Mouse (Mus musculus) limb, embryonic 15.5 days (tissue): ENCODE measurements around the gene Lnpep. TPM values are rescaled to one million over a fixed set of nuclear protein-coding genes. Genes with fewer than 3 reads are reported as not detected.

Experiments used
- ATAC-seq: fragments of 200-750 bp; cut with Nextera tagmentation; 2 replicates; pipeline ENCODE4 v1.8.0; 2017; ENCODE audit warnings: low read depth, moderate TSS enrichment; ENCODE audit not compliant: insufficient number of reproducible peaks, low FRiP score, low TSS enrichment
- H3K27ac ChIP-seq: fragments of 300-500 bp; sonication (generic); 2 replicates; pipeline ENCODE4 v1.5.1; 2015; ENCODE audit warnings: moderate library complexity, mild to moderate bottlenecking, inconsistent platforms
- H3K27me3 ChIP-seq: fragments of 300-500 bp; sonication (generic); 2 replicates; pipeline ENCODE4 v1.6.1; 2015; ENCODE audit warnings: inconsistent platforms
- H3K36me3 ChIP-seq: fragments of 300-500 bp; sonication (generic); 2 replicates; pipeline ENCODE4 v1.6.1; 2015; ENCODE audit warnings: inconsistent platforms
- H3K4me1 ChIP-seq: fragments of 300-500 bp; sonication (generic); 2 replicates; pipeline ENCODE4 v1.6.1; 2015; ENCODE audit warnings: inconsistent platforms
- H3K4me2 ChIP-seq: fragments of 300-500 bp; sonication (generic); 2 replicates; pipeline ENCODE4 v1.6.1; 2015; ENCODE audit warnings: mild to moderate bottlenecking, inconsistent platforms
- H3K4me3 ChIP-seq: fragments of 300-500 bp; sonication (generic); 2 replicates; pipeline ENCODE4 v1.5.1; 2015; ENCODE audit warnings: mild to moderate bottlenecking, inconsistent platforms
- H3K9ac ChIP-seq: fragments of 300-500 bp; sonication (generic); 2 replicates; pipeline ENCODE4 v1.6.1; 2015; ENCODE audit warnings: inconsistent platforms
- H3K9me3 ChIP-seq: fragments of 300-500 bp; sonication (generic); 2 replicates; pipeline ENCODE4 v1.6.1; 2016; ENCODE audit warnings: inconsistent platforms
- WGBS: fragments of 180-500 bp; shearing (Covaris S2); methylation state at CpG from one replicate; pipeline ENCODE4 v1.1.7; 2015; 5-methylcytosine and 5-hydroxymethylcytosine counted together
- polyA plus RNA-seq: library from polyadenylated mRNA; unstranded; fragments of >200 nt; fragmentation: Nextera tagmentation; extraction: Ambion mirVana; gene quantifications from 2 replicates; pipeline ENCODE4 v1.2.1, GENCODE M21; 2015

Gene Lnpep
- polyA plus RNA-seq, 1 experiment from 2014 or later: 10.8 TPM

DNA sequence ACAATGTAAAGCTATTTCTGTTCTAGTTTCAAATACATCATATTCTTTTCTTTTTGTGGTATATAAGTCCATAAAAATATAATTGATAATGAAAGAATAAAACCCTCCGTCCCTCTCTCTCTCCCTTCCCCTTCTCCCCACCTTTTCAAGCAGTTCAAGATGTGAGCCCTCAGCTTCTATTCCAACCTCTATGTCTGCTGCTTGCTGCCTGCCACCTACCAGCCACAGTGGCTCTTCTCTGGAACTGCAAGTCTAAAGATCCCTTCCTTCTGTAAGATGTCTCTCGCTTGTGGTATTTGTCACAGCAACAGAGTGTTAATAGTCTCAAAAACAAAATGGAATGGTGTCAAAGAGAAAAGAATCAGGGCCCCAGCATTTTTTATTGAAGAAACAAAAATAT, 20.3 kb downstream of the Lnpep start:
- no peak for ATAC-seq
- Histone ChIP-seq H3K27me3 (no peaks in the 10 kb centered on the region), H3K9ac (no peak overlapping the region), H3K4me3 (no peak overlapping the region), H3K4me1 (peaks cover 11% of the 10 kb centered on the region), H3K9me3 (no peaks in the 10 kb centered on the region), H3K36me3 (no peaks in the 10 kb centered on the region), H3K4me2 (no peak overlapping the region), H3K27ac (no peak overlapping the region)
- WGBS: 63% methylated on average over 2 of the region's 2 CpGs

DNA sequence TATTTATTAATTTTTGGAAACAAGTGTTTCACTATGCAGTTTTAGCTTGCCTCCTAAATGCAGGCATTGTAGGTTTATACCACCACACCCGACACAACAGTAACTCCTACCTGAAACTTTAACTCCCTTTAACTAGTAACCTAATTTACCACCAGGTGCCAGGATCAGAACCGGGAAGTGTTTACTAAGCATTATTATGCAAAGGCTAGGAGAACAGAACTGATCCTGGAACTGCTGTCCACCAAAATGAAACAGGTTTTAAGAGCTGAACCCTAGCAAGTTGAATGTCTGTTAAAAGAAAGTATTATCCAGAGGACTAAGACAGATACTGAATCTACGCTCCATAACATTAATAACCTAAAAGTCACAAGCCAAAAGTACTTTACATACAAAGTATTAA, 21.2 kb downstream of the Lnpep start:
- H3K4me1 ChIP-seq: peaks cover 11% of the 10 kb centered on the region
- H3K9me3 ChIP-seq: no peaks in the 10 kb centered on the region
- H3K4me3 ChIP-seq: no peak overlapping the region
- H3K9ac ChIP-seq: no peak overlapping the region
- H3K4me2 ChIP-seq: no peak overlapping the region
- H3K27me3 ChIP-seq: no peaks in the 10 kb centered on the region
- H3K27ac ChIP-seq: no peak overlapping the region
- no peaks in the 10 kb centered on the region for H3K36me3 ChIP-seq
- 72% methylated on average over 3 of the region's 3 CpGs for WGBS
- no peak for ATAC-seq

DNA sequence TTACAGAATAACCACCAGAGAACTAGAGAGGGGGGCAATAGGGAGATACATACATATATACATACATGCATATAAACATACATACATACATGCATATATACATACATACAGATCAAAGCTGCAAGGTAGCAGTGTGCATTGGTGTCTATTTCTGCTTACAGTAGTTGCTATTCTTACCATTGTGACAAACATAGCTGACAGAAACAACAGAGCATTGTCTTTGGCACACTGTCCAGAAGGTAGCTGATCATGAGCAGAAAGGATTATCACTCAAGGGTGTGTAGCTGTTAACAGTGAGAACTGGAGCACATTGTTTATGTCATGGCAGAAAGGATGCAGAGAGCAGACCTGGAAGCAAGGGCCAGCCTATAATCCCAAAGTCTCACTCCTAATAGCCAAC, 22.1 kb downstream of the Lnpep start:
- Histone ChIP-seq H3K4me1 (peaks cover 8% of the 10 kb centered on the region), H3K9me3 (no peaks in the 10 kb centered on the region), H3K36me3 (no peaks in the 10 kb centered on the region), H3K27ac (no peak overlapping the region), H3K4me3 (no peak overlapping the region), H3K4me2 (no peak overlapping the region), H3K9ac (no peak overlapping the region), H3K27me3 (no peaks in the 10 kb centered on the region)
- ATAC-seq: no peak

DNA sequence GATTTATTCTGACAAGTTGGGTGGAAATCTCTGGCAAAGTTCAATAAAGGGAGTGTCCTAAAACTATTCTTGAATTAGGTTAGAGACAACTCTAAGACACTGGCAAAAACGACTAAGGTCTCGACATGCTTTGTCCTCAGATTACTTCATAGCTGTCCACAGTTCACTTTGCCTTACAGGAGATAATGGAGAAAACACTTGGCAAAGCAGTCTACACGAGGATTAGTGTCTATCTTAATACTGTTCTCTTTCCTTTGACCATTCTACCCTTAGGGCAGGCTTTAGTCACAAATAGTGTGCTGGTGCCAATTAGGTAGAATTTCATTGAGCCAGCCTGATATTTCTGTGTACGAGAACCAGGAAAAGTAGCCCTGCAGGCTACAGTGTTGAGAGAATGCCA, 22.5 kb downstream of the Lnpep start:
- H3K4me2 ChIP-seq: no peak overlapping the region
- no peaks in the 10 kb centered on the region for H3K27me3 ChIP-seq
- no peaks in the 10 kb centered on the region for H3K36me3 ChIP-seq
- H3K9me3 ChIP-seq: no peaks in the 10 kb centered on the region
- peaks cover 8% of the 10 kb centered on the region for H3K4me1 ChIP-seq
- no peak overlapping the region for H3K27ac ChIP-seq
- WGBS: 50% methylated on average over 4 of the region's 4 CpGs
- ATAC-seq: no peak
- H3K4me3 ChIP-seq: no peak overlapping the region
- no peak overlapping the region for H3K9ac ChIP-seq

DNA sequence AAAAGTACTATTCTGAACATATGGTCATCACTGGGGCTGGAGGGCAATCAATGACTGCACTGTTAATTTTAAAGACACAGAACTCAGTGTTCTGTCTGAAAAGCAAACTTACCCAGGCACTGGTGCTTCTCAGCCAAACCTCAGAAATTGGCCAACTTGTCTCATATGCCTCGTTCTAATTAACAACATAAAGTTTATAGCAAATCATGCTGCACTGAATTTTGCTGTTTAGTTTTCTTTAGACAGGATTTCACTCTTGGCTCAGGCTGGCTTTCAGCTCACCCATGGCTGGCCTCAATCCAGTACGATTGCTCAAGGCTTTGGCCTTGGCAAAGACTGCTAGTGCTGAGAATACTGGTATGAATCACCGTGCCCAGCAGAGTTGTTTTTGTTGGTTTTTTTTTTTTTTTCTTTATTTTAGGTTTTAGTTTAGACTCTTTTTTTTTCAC, 24.0 kb downstream of the Lnpep start:
- Histone ChIP-seq H3K27ac (0 out of 2 replicates have a peak overlapping the region, but pooled peaks have one; percentile 0), H3K4me1 (peaks cover 8% of the 10 kb centered on the region), H3K4me2 (no peak overlapping the region), H3K27me3 (no peaks in the 10 kb centered on the region), H3K9ac (no peak overlapping the region), H3K36me3 (no peaks in the 10 kb centered on the region), H3K4me3 (no peak overlapping the region), H3K9me3 (no peaks in the 10 kb centered on the region)
- peak; percentile 82 for ATAC-seq
- 17% methylated on average over 3 of the region's 3 CpGs for WGBS

DNA sequence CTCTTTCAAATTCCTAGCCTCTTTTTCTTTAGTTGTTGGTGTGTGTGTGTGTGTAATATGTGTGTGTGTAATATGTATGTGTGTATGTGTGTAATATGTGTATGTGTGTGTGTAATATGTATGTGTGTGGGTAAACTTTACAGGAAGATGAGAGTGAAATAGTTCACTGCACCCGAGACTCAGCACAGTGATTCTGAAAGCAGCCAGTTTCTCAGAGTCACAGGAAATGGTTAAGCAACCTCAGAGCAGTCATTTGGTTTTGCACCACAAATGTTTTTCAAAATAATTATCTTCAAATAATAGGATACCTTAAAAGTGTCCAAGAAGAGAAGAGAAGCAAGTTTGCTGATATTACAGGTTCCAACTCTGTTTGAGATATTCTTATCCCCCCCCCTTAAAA, 24.8 kb downstream of the Lnpep start:
- Histone ChIP-seq H3K27ac (0 out of 2 replicates have a peak overlapping the region, but pooled peaks have one; percentile 27), H3K4me2 (no peak overlapping the region), H3K36me3 (no peaks in the 10 kb centered on the region), H3K4me3 (no peak overlapping the region), H3K9me3 (no peaks in the 10 kb centered on the region), H3K9ac (no peak overlapping the region), H3K4me1 (peaks cover 8% of the 10 kb centered on the region), H3K27me3 (no peaks in the 10 kb centered on the region)
- WGBS: 52% methylated on average over 1 of the region's 1 CpGs
- no peak for ATAC-seq

DNA sequence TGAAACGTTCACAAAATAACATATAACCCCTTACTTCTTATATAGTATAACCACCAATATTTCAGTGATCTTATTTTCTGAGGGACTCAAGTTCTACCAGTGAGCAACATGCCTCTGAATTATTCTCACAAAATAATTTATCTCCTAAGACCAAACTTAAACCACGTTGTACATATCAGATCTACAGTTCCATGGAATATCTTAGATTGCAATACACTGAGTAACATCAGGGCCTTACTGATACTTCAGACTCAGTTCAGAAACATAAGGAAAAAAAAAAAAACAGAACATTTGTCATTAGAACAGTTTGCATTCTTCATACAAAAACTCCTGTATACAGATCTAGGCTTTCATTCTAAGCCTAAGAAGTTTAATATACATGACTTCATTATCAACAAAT, 26.5 kb downstream of the Lnpep start:
- 76% methylated on average over 2 of the region's 2 CpGs for WGBS
- no peak overlapping the region for H3K27ac ChIP-seq
- H3K4me1 ChIP-seq: peaks cover 8% of the 10 kb centered on the region
- ATAC-seq: no peak
- no peaks in the 10 kb centered on the region for H3K9me3 ChIP-seq
- H3K27me3 ChIP-seq: no peaks in the 10 kb centered on the region
- no peaks in the 10 kb centered on the region for H3K36me3 ChIP-seq
- no peak overlapping the region for H3K9ac ChIP-seq
- H3K4me3 ChIP-seq: no peak overlapping the region
- H3K4me2 ChIP-seq: no peak overlapping the region

DNA sequence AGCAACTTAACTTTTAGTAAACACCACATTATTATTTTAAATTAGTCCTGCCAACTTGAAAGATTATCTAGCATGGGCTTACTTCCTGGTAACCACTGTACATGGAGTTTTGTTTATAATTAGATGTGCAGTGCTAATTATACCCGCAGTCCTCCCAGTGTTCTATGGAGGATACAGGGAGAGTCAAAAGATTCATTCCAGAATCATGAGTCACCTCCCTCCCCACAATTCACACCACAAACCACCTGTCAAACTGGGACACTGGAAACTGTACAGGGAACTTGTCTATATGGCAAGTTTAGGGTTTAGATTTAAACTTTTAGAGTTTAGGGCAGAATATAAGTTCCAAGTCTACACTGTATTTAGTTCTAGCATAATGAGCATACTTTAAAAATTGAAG, 31.9 kb downstream of the Lnpep start:
- H3K4me3 ChIP-seq: no peak overlapping the region
- H3K4me1 ChIP-seq: no peaks in the 10 kb centered on the region
- no peaks in the 10 kb centered on the region for H3K36me3 ChIP-seq
- no peak overlapping the region for H3K9ac ChIP-seq
- WGBS: 57% methylated on average over 1 of the region's 1 CpGs
- ATAC-seq: no peak
- H3K9me3 ChIP-seq: no peaks in the 10 kb centered on the region
- H3K4me2 ChIP-seq: no peak overlapping the region
- no peak overlapping the region for H3K27ac ChIP-seq
- no peaks in the 10 kb centered on the region for H3K27me3 ChIP-seq

DNA sequence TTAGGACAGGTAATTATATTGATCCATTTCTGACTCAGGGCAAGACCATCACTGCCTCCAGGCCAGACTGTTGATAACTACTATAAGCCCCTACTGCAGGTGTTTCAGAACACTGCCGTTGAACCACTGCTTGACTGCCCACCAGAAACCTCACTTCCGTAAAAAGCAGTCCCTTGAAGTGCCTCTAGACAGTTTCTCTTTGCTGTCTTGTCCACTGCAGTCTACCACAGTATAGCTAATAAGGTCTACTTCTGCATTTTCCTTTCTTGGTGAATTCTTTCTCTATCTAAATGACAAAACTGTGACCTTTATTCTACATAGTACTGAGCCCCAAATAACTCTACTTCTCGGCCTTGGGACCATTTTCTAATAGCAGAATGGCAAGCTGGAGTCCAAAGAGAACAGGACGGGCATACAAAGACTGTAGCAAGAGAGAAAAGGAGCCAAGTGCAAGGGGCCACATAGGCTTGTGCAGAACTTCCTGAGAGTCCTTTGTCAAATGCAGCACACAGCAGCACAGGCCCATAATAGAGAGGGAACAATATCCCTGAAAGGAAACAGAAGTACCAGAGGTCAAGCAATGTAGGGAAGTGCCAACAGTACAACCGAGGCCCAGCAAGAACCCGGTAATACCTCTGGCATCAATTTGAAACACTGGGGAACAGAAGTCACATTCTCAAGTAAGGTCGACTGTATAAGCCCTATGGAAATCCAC, 37.4 kb downstream of the Lnpep start:
- 0 out of 2 replicates have a peak, but pooled peaks cover 3% of the 10 kb centered on the region for H3K4me1 ChIP-seq
- H3K27me3 ChIP-seq: no peaks in the 10 kb centered on the region
- no peak overlapping the region for H3K9ac ChIP-seq
- 83% methylated on average over 7 of the region's 7 CpGs for WGBS
- no peak overlapping the region for H3K27ac ChIP-seq
- no peak overlapping the region for H3K4me2 ChIP-seq
- no peak for ATAC-seq
- H3K36me3 ChIP-seq: no peaks in the 10 kb centered on the region
- H3K4me3 ChIP-seq: no peak overlapping the region
- H3K9me3 ChIP-seq: no peaks in the 10 kb centered on the region

DNA sequence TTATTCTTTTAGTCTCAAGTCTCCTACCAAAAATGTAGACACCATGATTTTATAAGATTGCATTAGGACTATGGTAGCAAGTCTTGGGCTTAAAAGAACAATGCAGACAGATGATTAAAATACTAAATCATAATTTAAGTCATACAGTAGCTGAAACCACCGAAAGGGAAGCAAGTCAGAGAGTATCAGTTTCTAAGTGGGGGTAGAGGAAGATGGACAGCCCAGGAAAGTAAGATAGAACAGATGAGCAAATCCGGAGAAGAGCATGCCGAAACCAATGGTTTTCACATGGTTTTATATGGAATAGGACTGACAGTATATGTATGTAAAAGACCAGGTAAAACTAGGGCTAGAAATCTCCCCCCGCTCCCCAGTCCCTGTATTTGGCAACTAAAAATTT, 39.7 kb downstream of the Lnpep start:
- no peaks in the 10 kb centered on the region for H3K9me3 ChIP-seq
- H3K36me3 ChIP-seq: no peaks in the 10 kb centered on the region
- H3K4me2 ChIP-seq: no peak overlapping the region
- no peak for ATAC-seq
- no peak overlapping the region for H3K9ac ChIP-seq
- no peaks in the 10 kb centered on the region for H3K27me3 ChIP-seq
- H3K4me3 ChIP-seq: no peak overlapping the region
- 86% methylated on average over 4 of the region's 4 CpGs for WGBS
- 0 out of 2 replicates have a peak, but pooled peaks cover 3% of the 10 kb centered on the region for H3K4me1 ChIP-seq
- H3K27ac ChIP-seq: no peak overlapping the region

DNA sequence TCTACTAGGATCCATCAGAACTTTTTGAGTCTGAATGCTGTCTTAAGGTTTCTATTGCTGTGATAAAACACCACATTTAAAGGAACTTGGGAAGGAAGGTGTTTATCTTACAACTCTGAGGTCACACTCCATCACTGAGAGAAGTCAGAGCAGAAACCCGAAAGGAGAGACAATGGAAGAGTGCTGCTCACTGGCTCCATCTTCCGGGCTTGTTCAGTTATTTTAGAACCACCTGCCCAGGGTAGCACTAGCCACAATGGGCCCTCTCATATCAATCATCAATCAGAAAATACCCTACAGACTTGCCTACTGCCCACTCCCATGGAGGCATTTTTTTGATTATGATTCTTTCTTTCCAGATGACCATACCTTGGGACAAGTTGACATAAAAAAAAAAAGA, 41.0 kb downstream of the Lnpep start:
- Histone ChIP-seq H3K36me3 (peaks cover 2% of the 10 kb centered on the region), H3K27me3 (no peaks in the 10 kb centered on the region), H3K27ac (no peak overlapping the region), H3K4me2 (no peak overlapping the region), H3K4me3 (no peak overlapping the region), H3K4me1 (0 out of 2 replicates have a peak, but pooled peaks cover 3% of the 10 kb centered on the region), H3K9me3 (no peaks in the 10 kb centered on the region), H3K9ac (no peak overlapping the region)
- WGBS: 58% methylated on average over 2 of the region's 2 CpGs
- ATAC-seq: no peak

DNA sequence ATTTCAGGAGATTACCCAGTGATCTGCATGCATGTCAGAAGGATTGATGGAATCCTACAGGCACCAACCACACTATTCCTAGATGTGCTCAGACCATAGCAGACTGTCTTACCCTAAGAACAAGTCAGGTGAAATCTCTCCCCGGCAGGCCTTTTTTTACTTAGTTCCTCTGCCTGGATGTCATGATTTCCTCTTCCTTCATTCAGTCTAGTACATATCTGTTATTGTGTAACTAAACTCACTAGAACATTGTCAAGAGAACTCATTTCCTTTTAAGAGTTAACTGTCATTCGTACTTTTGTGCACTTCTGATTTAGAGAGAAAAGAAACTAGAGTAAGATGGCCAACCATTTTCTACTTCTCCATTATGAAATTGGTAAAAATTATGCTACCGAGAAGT, 43.6 kb downstream of the Lnpep start:
- no peak overlapping the region for H3K4me2 ChIP-seq
- no peaks in the 10 kb centered on the region for H3K27me3 ChIP-seq
- no peaks in the 10 kb centered on the region for H3K9me3 ChIP-seq
- no peak overlapping the region for H3K27ac ChIP-seq
- no peak overlapping the region for H3K9ac ChIP-seq
- H3K4me3 ChIP-seq: no peak overlapping the region
- 81% methylated on average over 3 of the region's 3 CpGs for WGBS
- H3K4me1 ChIP-seq: 0 out of 2 replicates have a peak, but pooled peaks cover 3% of the 10 kb centered on the region
- H3K36me3 ChIP-seq: peaks cover 7% of the 10 kb centered on the region
- ATAC-seq: no peak

DNA sequence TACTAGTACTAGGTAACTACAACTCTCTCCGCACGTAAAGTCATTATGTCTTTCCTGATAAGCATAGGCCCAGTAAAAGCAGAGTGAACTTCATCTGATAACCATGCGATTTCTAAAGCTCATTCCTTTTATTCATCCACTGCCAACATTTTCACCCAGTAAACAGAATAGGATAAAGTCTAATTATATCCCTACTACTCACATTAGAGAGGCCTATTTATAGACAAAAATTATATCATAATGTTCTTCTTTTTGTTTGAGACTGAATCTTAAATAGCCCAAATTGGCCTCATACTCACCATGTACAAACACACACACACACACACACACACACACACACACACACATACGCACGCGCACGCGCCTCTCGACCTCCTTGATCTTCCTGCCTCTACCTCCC, 48.5 kb downstream of the Lnpep start:
- Histone ChIP-seq H3K36me3 (peaks cover 37% of the 10 kb centered on the region), H3K27me3 (no peaks in the 10 kb centered on the region), H3K9ac (no peak overlapping the region), H3K27ac (no peak overlapping the region), H3K9me3 (no peaks in the 10 kb centered on the region), H3K4me1 (0 out of 2 replicates have a peak, but pooled peaks cover 3% of the 10 kb centered on the region), H3K4me3 (no peak overlapping the region), H3K4me2 (no peak overlapping the region)
- 95% methylated on average over 9 of the region's 9 CpGs for WGBS
- no peak for ATAC-seq
